Mouse (Mus musculus): Measurements from ENCODE around the gene 1600015I10Rik. TPM values are rescaled to one million over a fixed set of nuclear protein-coding genes. Genes with fewer than 3 reads are reported as not detected.

Gene 1600015I10Rik
- polyA plus RNA-seq, 1 experiment from 2014 or later = not detected

DNA sequence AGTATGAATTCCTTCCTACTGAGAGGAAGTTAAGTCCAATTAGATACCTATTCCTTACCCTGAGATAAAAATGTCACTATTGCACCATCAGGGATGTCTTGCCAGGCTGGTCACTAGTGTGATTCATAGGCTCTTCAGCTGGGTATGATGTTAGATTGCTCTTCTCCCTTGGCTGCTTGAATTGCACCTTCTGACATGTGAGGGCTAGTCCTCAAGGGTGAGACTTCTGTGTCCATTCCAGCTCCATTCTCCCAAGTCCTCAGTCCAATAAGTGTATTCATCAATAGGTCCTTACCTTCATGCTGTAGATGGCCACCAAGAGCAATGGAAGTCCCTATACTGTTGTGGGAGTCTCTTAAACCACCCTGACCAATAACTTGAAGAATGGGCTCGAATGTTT, 49.9 kb downstream of the 1600015I10Rik start:
- no peaks in the 10 kb centered on the region for H3K36me3 ChIP-seq
- no peak overlapping the region for H3K27ac ChIP-seq
- no peaks in the 10 kb centered on the region for H3K27me3 ChIP-seq
- no peak for ATAC-seq (ENCODE audit: insufficient number of reproducible peaks, insufficient read depth, low FRiP score, low TSS enrichment)
- H3K9me3 ChIP-seq = no peaks in the 10 kb centered on the region
- H3K9ac ChIP-seq = no peak overlapping the region
- H3K4me1 ChIP-seq = no peaks in the 10 kb centered on the region
- no peak overlapping the region for H3K4me2 ChIP-seq (replicated peaks)
- H3K4me3 ChIP-seq = no peak overlapping the region
- 49% methylated on average over 1 of the region's 1 CpGs for WGBS

- Histone ChIP-seq H3K4me3 (no peak overlapping the region), H3K27me3 (no peaks in the 10 kb centered on the region), H3K27ac (no peak overlapping the region), H3K36me3 (no peaks in the 10 kb centered on the region), H3K4me2 (replicated peaks) (no peak overlapping the region), H3K4me1 (no peaks in the 10 kb centered on the region), H3K9ac (no peak overlapping the region), H3K9me3 (no peaks in the 10 kb centered on the region)
- no peak for ATAC-seq (ENCODE audit: insufficient number of reproducible peaks, insufficient read depth, low FRiP score, low TSS enrichment)
- WGBS = 82% methylated on average over 3 of the region's 3 CpGs
Observed at GRCm38 (mm10) chr6:48982305-48982704, 52.6 kb downstream of the 1600015I10Rik start.

Other genes with a start within 250 kb of the 1600015I10Rik start
- gene Gimap4, start 245.3 kb upstream of the 1600015I10Rik start, polyA plus RNA-seq (2016; fragmentation: Nextera tagmentation; extraction: Ambion mirVana) = 7.0 and 9.0 TPM in 2 replicates
- 15.3 and 16.3 TPM in 2 replicates for gene Gimap6, start 221.7 kb upstream of the 1600015I10Rik start, polyA plus RNA-seq (2016; fragmentation: Nextera tagmentation; extraction: Ambion mirVana)
- not detected in 2 replicates for gene Gm28053, start 211.3 kb upstream of the 1600015I10Rik start, polyA plus RNA-seq (2016; fragmentation: Nextera tagmentation; extraction: Ambion mirVana)
- not detected in 2 replicates for gene Gimap7, start 211.3 kb upstream of the 1600015I10Rik start, polyA plus RNA-seq (2016; fragmentation: Nextera tagmentation; extraction: Ambion mirVana)
- 7.5 and 7.6 TPM in 2 replicates for gene Gimap1, start 190.8 kb upstream of the 1600015I10Rik start, polyA plus RNA-seq (2016; fragmentation: Nextera tagmentation; extraction: Ambion mirVana)
- gene Gimap5, start 183.7 kb upstream of the 1600015I10Rik start, polyA plus RNA-seq (2016; fragmentation: Nextera tagmentation; extraction: Ambion mirVana) = 1.7 and 1.8 TPM in 2 replicates
- gene Gimap3, start 159.0 kb upstream of the 1600015I10Rik start, polyA plus RNA-seq (2016; fragmentation: Nextera tagmentation; extraction: Ambion mirVana) = not detected in 2 replicates
- gene Tmem176a, start 89.0 kb upstream of the 1600015I10Rik start, polyA plus RNA-seq (2016; fragmentation: Nextera tagmentation; extraction: Ambion mirVana) = 44.0 and 45.1 TPM in 2 replicates
- 158 and 161 TPM in 2 replicates for gene Tmem176b, start 88.4 kb upstream of the 1600015I10Rik start, polyA plus RNA-seq (2016; fragmentation: Nextera tagmentation; extraction: Ambion mirVana)
- not detected in 2 replicates for gene Aoc1, start 57.0 kb upstream of the 1600015I10Rik start, polyA plus RNA-seq (2016; fragmentation: Nextera tagmentation; extraction: Ambion mirVana)
- not detected in 2 replicates for gene Doxl2, start 45.1 kb downstream of the 1600015I10Rik start, polyA plus RNA-seq (2016; fragmentation: Nextera tagmentation; extraction: Ambion mirVana)
- gene Svs1, start 57.0 kb downstream of the 1600015I10Rik start, polyA plus RNA-seq (2016; fragmentation: Nextera tagmentation; extraction: Ambion mirVana) = not detected in 2 replicates
- gene Gpnmb, start 106.7 kb downstream of the 1600015I10Rik start, polyA plus RNA-seq (2016; fragmentation: Nextera tagmentation; extraction: Ambion mirVana) = 3.2 and 5.2 TPM in 2 replicates
- gene Malsu1, start 143.9 kb downstream of the 1600015I10Rik start, polyA plus RNA-seq (2016; fragmentation: Nextera tagmentation; extraction: Ambion mirVana) = 72.8 and 76.9 TPM in 2 replicates

Data from embryonic facial prominence, embryonic 12.5 days (tissue).